Mouse (Mus musculus) retina, postnatal 7 days (tissue): ENCODE measurements around the gene Slc4a1.

ENCODE experiments used
- DNase-seq: peaks from one replicate; pipeline ENCODE4 v3.0.0-alpha.2; 2012; ENCODE audit warnings: low read depth, low spot score

The Slc4a1 gene

DNA sequence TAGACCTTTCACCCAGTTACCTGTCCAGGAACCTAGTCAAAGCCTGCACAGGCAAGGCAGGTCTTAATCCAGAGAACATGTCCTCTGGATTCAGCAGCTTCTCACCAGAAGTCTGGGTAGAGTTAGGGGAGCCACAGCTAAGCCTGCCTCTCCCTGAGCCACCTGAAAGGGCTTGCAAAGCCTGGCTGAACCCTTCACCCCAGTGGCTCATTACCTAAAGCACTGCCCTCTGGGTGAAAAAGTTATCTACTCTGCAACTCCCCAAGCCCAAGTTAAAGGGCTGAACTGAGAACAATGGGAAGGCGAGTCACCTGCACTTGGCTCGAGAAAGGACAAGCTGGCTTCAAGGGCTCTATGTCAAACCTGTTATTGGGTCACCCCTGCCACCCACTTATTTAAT lies 61.9 kb downstream of the Slc4a1 start:
- DNase-seq, result no peak

GRCm38 (mm10) chr11:102299839-102300238 lies 66.2 kb downstream of the Slc4a1 start:
- DNase-seq, result peak; percentile 54
